Mouse (Mus musculus): ENCODE data around the gene Cacna1a. TPM values are rescaled to one million over a fixed set of nuclear protein-coding genes. Genes with fewer than 3 reads are reported as not detected.

Gene Cacna1a
- polyA plus RNA-seq, 1 experiment from 2014 or later = 7.7 TPM

DNA sequence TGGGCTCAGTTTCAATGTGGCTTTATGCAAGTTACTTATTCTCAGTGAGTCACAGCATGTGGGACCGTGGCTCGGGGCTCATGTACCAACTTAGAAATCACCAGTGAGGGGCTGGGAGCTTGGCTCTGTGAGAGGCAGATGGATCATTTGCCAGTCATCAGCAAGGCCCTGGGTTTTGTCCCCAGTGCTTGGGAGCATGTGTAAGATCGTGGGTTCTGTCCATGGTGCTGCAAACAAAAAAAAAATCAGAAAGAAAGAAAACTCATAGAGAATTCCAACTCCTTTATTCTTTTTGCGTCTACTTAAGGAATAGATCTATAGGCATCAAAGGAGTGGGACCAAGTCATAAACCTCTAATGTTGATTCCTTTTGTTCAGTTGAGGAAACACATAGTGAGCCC, 80.8 kb downstream of the Cacna1a start:
- no peak overlapping the region for H3K4me2 ChIP-seq (ENCODE audit: low read depth, low read length, severe bottlenecking)
- no peak overlapping the region for H3K27ac ChIP-seq (ENCODE audit: low read depth, low read length)
- no peaks in the 10 kb centered on the region for H3K4me1 ChIP-seq (replicated peaks; ENCODE audit: control insufficient read depth, insufficient read depth, low read length)
- no peaks in the 10 kb centered on the region for H3K27me3 ChIP-seq (ENCODE audit: control insufficient read depth, insufficient read depth, low read length)
- H3K36me3 ChIP-seq (ENCODE audit: control insufficient read depth, insufficient read depth, low read length) = no peaks in the 10 kb centered on the region
- H3K9me3 ChIP-seq (ENCODE audit: control insufficient read depth, low read length) = no peaks in the 10 kb centered on the region
- DNase-seq (ENCODE audit: low spot score) = no peak
- H3K4me3 ChIP-seq (ENCODE audit: low read depth, low read length) = no peak overlapping the region
- WGBS = 84% methylated on average over 4 of the region's 4 CpGs
- no peak for ATAC-seq (replicated peaks; ENCODE audit: low FRiP score)
- no peak overlapping the region for H3K9ac ChIP-seq (ENCODE audit: low read length)

DNA sequence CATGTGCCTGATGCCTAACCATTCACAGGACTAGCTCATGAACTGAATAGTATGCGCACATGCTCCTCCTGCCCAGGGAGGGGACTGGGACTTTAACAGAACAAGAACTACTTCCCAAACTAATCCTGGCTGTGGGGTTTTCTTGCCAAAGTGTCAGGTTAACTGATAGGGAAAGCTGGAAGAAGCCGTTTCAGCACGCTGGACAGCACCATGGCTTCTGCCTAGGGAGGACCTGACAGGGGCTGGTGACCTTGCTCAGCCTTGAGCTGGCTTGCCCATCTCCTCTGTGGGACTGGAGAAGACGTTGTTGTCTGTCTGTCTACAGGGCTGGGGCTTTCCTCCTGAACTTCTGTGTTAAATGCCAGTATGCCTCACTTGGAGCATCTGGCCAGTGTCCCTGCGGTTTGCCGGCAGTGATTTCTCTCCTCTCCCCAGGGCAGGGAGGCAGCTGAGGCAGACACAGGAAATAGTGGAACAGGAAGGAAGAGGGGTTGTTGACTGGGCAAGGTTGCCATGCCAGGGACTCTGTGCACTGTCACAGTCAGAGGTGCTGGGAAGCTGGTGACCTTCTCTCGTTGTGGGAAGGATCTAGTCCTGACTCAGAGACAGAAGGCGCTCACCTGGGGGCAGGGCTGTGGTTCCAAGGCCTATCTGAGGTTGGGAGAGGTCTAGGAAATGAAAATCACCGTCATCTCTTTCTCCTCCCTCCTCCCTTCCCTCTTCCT, 83.2 kb downstream of the Cacna1a start:
- Histone ChIP-seq H3K4me1 (replicated peaks; ENCODE audit: control insufficient read depth, insufficient read depth, low read length) (no peaks in the 10 kb centered on the region), H3K4me2 (ENCODE audit: low read depth, low read length, severe bottlenecking) (no peak overlapping the region), H3K36me3 (ENCODE audit: control insufficient read depth, insufficient read depth, low read length) (no peaks in the 10 kb centered on the region), H3K27ac (ENCODE audit: low read depth, low read length) (no peak overlapping the region), H3K27me3 (ENCODE audit: control insufficient read depth, insufficient read depth, low read length) (no peaks in the 10 kb centered on the region), H3K9me3 (ENCODE audit: control insufficient read depth, low read length) (no peaks in the 10 kb centered on the region), H3K9ac (ENCODE audit: low read length) (no peak overlapping the region), H3K4me3 (ENCODE audit: low read depth, low read length) (no peak overlapping the region)
- WGBS = 60% methylated on average over 9 of the region's 9 CpGs
- ATAC-seq (replicated peaks; ENCODE audit: low FRiP score) (no peak), DNase-seq (ENCODE audit: low spot score) (peak; percentile 84)

DNA sequence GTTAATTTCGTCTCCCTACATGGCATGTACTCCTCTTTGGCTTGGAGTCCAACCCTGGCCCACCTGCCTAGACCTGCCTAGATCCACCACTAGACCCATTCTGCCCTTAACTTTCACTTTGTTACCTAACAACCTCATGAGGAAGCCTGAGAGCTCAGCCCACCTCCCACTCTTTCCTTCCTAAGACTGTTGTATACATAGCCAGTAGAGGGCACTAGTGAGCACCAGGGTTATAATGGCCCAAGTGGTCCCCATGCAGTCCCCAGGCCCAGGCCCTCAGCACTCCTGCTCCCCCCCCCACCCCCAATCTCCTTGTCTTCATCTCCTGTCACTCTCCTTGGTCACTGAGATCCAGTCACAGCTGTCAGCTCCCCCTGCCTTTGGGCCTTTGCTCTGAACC, 86.2 kb downstream of the Cacna1a start:
- Histone ChIP-seq H3K36me3 (ENCODE audit: control insufficient read depth, insufficient read depth, low read length) (no peaks in the 10 kb centered on the region), H3K27ac (ENCODE audit: low read depth, low read length) (no peak overlapping the region), H3K4me3 (ENCODE audit: low read depth, low read length) (no peak overlapping the region), H3K27me3 (ENCODE audit: control insufficient read depth, insufficient read depth, low read length) (no peaks in the 10 kb centered on the region), H3K9ac (ENCODE audit: low read length) (no peak overlapping the region), H3K4me1 (replicated peaks; ENCODE audit: control insufficient read depth, insufficient read depth, low read length) (no peaks in the 10 kb centered on the region), H3K9me3 (ENCODE audit: control insufficient read depth, low read length) (no peaks in the 10 kb centered on the region), H3K4me2 (ENCODE audit: low read depth, low read length, severe bottlenecking) (no peak overlapping the region)
- DNase-seq (ENCODE audit: low spot score) = no peak
- 95% methylated on average over 1 of the region's 1 CpGs for WGBS
- ATAC-seq (replicated peaks; ENCODE audit: low FRiP score) = no peak

DNA sequence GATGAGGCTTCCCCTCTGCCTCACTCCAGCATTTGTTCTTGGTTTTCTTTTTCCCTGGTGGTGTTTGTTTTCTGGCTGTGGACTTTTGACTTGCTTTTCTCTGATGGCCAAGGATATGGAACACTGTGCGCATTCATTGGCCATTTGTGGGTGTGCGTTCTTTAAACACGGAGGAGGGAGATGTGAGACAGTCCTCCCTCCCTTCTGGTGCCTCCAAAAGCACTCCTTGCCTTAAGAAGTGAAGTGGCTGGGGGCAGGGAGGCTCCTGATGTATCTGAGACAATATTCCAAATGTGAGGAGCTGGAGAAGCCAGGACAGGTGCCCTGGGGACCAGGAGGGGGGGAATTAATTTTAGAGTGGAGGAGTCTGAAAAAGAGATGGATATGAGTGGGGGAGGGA, 89.1 kb downstream of the Cacna1a start:
- Histone ChIP-seq H3K27ac (ENCODE audit: low read depth, low read length) (no peak overlapping the region), H3K4me1 (replicated peaks; ENCODE audit: control insufficient read depth, insufficient read depth, low read length) (no peaks in the 10 kb centered on the region), H3K27me3 (ENCODE audit: control insufficient read depth, insufficient read depth, low read length) (no peaks in the 10 kb centered on the region), H3K9ac (ENCODE audit: low read length) (no peak overlapping the region), H3K36me3 (ENCODE audit: control insufficient read depth, insufficient read depth, low read length) (no peaks in the 10 kb centered on the region), H3K4me3 (ENCODE audit: low read depth, low read length) (no peak overlapping the region), H3K4me2 (ENCODE audit: low read depth, low read length, severe bottlenecking) (no peak overlapping the region), H3K9me3 (ENCODE audit: control insufficient read depth, low read length) (no peaks in the 10 kb centered on the region)
- no peak for ATAC-seq (replicated peaks; ENCODE audit: low FRiP score)
- 86% methylated on average over 3 of the region's 3 CpGs for WGBS
- no peak for DNase-seq (ENCODE audit: low spot score)

DNA sequence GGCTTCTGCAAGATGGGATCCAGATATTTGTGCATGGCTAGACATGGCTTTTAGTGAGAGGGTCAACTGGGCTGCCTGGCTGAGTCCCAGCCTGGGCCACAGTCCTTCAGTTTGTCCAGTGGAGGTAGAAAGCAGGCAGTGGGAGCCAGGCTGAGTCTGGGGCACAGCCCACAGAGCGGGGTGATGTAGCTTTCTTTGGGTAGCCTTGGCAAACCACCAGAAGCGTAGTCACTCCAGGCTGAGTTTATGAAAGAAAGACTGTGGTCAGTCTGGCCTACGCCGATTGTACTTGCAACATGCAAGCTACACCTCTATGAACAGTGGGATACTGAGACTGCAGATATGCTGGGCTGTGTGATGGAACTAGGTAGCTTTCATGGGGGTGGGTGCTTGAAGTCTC, 94.8 kb downstream of the Cacna1a start:
- no peak overlapping the region for H3K27ac ChIP-seq (ENCODE audit: low read depth, low read length)
- no peaks in the 10 kb centered on the region for H3K4me1 ChIP-seq (replicated peaks; ENCODE audit: control insufficient read depth, insufficient read depth, low read length)
- no peak for ATAC-seq (replicated peaks; ENCODE audit: low FRiP score)
- H3K36me3 ChIP-seq (ENCODE audit: control insufficient read depth, insufficient read depth, low read length) = no peaks in the 10 kb centered on the region
- H3K9ac ChIP-seq (ENCODE audit: low read length) = no peak overlapping the region
- no peaks in the 10 kb centered on the region for H3K9me3 ChIP-seq (ENCODE audit: control insufficient read depth, low read length)
- 90% methylated on average over 4 of the region's 4 CpGs for WGBS
- no peaks in the 10 kb centered on the region for H3K27me3 ChIP-seq (ENCODE audit: control insufficient read depth, insufficient read depth, low read length)
- H3K4me2 ChIP-seq (ENCODE audit: low read depth, low read length, severe bottlenecking) = no peak overlapping the region
- no peak for DNase-seq (ENCODE audit: low spot score)
- H3K4me3 ChIP-seq (ENCODE audit: low read depth, low read length) = no peak overlapping the region

DNA sequence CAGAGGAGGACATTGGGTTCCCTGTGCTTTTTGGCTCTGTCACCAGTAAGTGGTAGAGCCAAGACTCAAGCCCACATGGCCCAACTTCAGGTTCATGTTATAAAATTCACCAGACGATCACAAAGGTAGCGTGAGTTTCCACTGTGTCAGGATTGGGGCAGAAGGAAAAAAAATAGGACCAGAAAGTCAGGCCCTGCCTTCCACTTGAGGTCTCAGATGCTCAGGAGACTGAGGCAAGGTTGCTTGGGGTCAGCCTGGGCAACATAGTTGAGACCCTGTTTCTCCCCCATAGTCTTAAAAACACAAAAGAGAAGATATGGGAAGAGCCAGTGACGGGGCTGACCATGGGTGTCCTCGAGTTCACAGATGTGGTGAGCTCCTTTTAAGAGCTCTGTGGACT, 97.1 kb downstream of the Cacna1a start:
- Histone ChIP-seq H3K27me3 (ENCODE audit: control insufficient read depth, insufficient read depth, low read length) (no peaks in the 10 kb centered on the region), H3K27ac (ENCODE audit: low read depth, low read length) (no peak overlapping the region), H3K9ac (ENCODE audit: low read length) (no peak overlapping the region), H3K4me2 (ENCODE audit: low read depth, low read length, severe bottlenecking) (no peak overlapping the region), H3K9me3 (ENCODE audit: control insufficient read depth, low read length) (no peaks in the 10 kb centered on the region), H3K4me1 (replicated peaks; ENCODE audit: control insufficient read depth, insufficient read depth, low read length) (no peaks in the 10 kb centered on the region), H3K36me3 (ENCODE audit: control insufficient read depth, insufficient read depth, low read length) (no peaks in the 10 kb centered on the region), H3K4me3 (ENCODE audit: low read depth, low read length) (no peak overlapping the region)
- 80% methylated on average over 4 of the region's 4 CpGs for WGBS
- DNase-seq (ENCODE audit: low spot score) (no peak), ATAC-seq (replicated peaks; ENCODE audit: low FRiP score) (no peak)

DNA sequence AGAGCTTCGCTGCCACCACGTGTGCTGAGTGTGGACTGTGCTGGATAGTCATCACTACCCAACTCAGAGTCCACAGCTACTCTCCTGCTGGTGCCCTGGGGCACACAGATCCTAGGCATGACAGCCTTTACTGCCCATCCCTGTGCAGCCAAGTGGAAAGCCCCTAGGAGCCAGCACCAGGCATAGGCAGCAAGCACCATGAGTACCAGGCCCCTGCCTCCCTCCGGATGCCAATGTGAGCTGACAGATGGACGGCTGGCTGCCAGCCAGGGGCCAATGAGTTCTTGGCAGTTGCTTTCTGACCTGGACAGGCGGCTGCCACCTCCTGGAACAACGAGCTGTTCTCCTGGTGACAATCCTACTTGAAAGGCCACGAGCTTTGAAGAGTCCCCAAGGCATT, 97.6 kb downstream of the Cacna1a start:
- WGBS = 83% methylated on average over 7 of the region's 7 CpGs
- H3K36me3 ChIP-seq (ENCODE audit: control insufficient read depth, insufficient read depth, low read length) = no peaks in the 10 kb centered on the region

DNA sequence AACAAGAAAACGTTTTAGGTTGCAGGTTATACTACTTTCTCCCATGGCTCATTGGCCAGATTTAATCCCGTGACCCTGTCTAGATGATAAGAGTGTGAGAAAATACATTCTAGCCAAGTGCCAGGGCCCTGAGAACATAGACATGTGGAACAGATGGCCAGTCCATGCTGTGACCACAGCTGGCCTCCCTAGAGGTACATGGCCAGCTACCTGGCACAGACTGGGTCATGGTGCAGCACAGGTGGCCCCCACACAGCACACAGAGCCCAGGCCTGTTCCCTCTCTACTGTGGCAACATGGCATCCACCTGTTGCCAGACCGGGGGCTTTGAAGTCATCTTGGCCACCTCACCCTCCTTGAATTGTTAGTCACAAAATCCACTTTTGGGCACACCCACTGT, 101.0 kb downstream of the Cacna1a start:
- Histone ChIP-seq H3K4me1 (replicated peaks; ENCODE audit: control insufficient read depth, insufficient read depth, low read length) (no peaks in the 10 kb centered on the region; the same call in 1 of the 2 replicates), H3K4me2 (ENCODE audit: low read depth, low read length, severe bottlenecking) (no peak overlapping the region), H3K9ac (ENCODE audit: low read length) (no peak overlapping the region), H3K27me3 (ENCODE audit: control insufficient read depth, insufficient read depth, low read length) (no peaks in the 10 kb centered on the region), H3K27ac (ENCODE audit: low read depth, low read length) (no peak overlapping the region), H3K4me3 (ENCODE audit: low read depth, low read length) (no peak overlapping the region), H3K36me3 (ENCODE audit: control insufficient read depth, insufficient read depth, low read length) (no peaks in the 10 kb centered on the region), H3K9me3 (ENCODE audit: control insufficient read depth, low read length) (no peaks in the 10 kb centered on the region)
- WGBS = 85% methylated on average over 3 of the region's 3 CpGs
- DNase-seq (ENCODE audit: low spot score) (no peak), ATAC-seq (replicated peaks; ENCODE audit: low FRiP score) (no peak)

More for the DNA sequence above, 97.6 kb downstream of the Cacna1a start:
- Histone ChIP-seq H3K4me3 (ENCODE audit: low read depth, low read length) (no peak overlapping the region), H3K9me3 (ENCODE audit: control insufficient read depth, low read length) (no peaks in the 10 kb centered on the region), H3K27me3 (ENCODE audit: control insufficient read depth, insufficient read depth, low read length) (no peaks in the 10 kb centered on the region), H3K9ac (ENCODE audit: low read length) (no peak overlapping the region), H3K27ac (ENCODE audit: low read depth, low read length) (no peak overlapping the region), H3K4me2 (ENCODE audit: low read depth, low read length, severe bottlenecking) (no peak overlapping the region), H3K4me1 (replicated peaks; ENCODE audit: control insufficient read depth, insufficient read depth, low read length) (no peaks in the 10 kb centered on the region)
- ATAC-seq (replicated peaks; ENCODE audit: low FRiP score) (no peak), DNase-seq (ENCODE audit: low spot score) (no peak)

DNA sequence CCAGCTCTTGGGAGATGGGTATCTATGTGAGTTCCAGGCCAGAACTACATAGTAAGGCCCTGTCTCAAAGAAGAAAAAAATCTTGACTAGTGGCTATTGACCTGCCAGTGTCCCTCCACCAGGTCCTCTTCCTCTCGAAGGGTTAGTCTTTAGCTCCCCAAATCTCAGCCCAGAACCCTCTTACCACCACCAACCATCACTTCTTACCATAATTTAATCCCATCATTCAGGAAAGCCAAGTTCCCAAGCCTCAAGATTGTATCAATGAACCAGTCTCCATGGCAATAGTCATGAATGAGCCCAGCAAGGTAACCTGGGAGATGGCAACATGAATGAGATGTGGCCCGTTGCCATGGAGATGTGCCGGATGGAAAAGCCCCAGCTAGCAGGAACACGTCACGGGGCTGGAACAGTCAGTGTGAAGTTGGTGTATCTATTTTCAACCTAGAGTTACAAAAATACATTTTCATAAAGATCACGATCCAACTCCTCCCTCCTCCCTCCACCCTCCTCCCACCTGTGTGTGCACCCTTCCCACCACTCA, 106.4 kb downstream of the Cacna1a start:
- Histone ChIP-seq H3K36me3 (ENCODE audit: control insufficient read depth, insufficient read depth, low read length) (no peaks in the 10 kb centered on the region), H3K4me2 (ENCODE audit: low read depth, low read length, severe bottlenecking) (no peak overlapping the region), H3K27ac (ENCODE audit: low read depth, low read length) (no peak overlapping the region), H3K9me3 (ENCODE audit: control insufficient read depth, low read length) (no peaks in the 10 kb centered on the region), H3K4me3 (ENCODE audit: low read depth, low read length) (no peak overlapping the region), H3K9ac (ENCODE audit: low read length) (no peak overlapping the region), H3K4me1 (replicated peaks; ENCODE audit: control insufficient read depth, insufficient read depth, low read length) (peaks cover 3% of the 10 kb centered on the region; the same call in 1 of the 2 replicates), H3K27me3 (ENCODE audit: control insufficient read depth, insufficient read depth, low read length) (no peaks in the 10 kb centered on the region)
- no peak for ATAC-seq (replicated peaks; ENCODE audit: low FRiP score)
- peak; percentile 69 for DNase-seq (ENCODE audit: low spot score)
- 61% methylated on average over 6 of the region's 6 CpGs for WGBS
